Mouse (Mus musculus): ENCODE measurements around the gene Gnb1l. TPM values are rescaled to one million over a fixed set of nuclear protein-coding genes. Genes with fewer than 3 reads are reported as not detected.
"Not testable (repeated sequence)": the region's sequence is repeated elsewhere in the genome, so short reads cannot be mapped to it uniquely, and the experiment has no call there.

The Gnb1l gene
- polyA plus RNA-seq, 1 experiment from 2014 or later = 18.1 TPM

- H3K9ac ChIP-seq = no peak overlapping the region
- H3K9me3 ChIP-seq = no peaks in the 10 kb centered on the region
- no peaks in the 10 kb centered on the region for H3K27me3 ChIP-seq (replicated peaks)
Measured at GRCm38 (mm10) chr16:18518091-18518490, 19.6 kb downstream of the Gnb1l start.

GRCm38 (mm10) chr16:18523563-18524245 lies 25.2 kb downstream of the Gnb1l start:
- H3K4me3 ChIP-seq = no peak overlapping the region
- WGBS = 93% methylated on average over 8 of the region's 8 CpGs

More at GRCm38 (mm10) chr16:18518091-18518490, 19.6 kb downstream of the Gnb1l start:
- Histone ChIP-seq H3K27ac (no peak overlapping the region), H3K36me3 (replicated peaks) (no peaks in the 10 kb centered on the region), H3K4me2 (no peak overlapping the region), H3K4me1 (no peaks in the 10 kb centered on the region), H3K4me3 (no peak overlapping the region)
- no peak for ATAC-seq (replicated peaks)

GRCm38 (mm10) chr16:18528656-18529055 lies 30.1 kb downstream of the Gnb1l start:
- Histone ChIP-seq H3K27me3 (replicated peaks) (no peaks in the 10 kb centered on the region), H3K4me3 (no peak overlapping the region), H3K9me3 (no peaks in the 10 kb centered on the region), H3K36me3 (replicated peaks) (no peaks in the 10 kb centered on the region), H3K4me1 (no peaks in the 10 kb centered on the region), H3K27ac (no peak overlapping the region), H3K9ac (no peak overlapping the region), H3K4me2 (no peak overlapping the region)
- no peak for ATAC-seq (replicated peaks)
- 69% methylated on average over 5 of the region's 5 CpGs for WGBS

More at GRCm38 (mm10) chr16:18523563-18524245, 25.2 kb downstream of the Gnb1l start:
- H3K36me3 ChIP-seq (replicated peaks) = no peaks in the 10 kb centered on the region
- no peaks in the 10 kb centered on the region for H3K9me3 ChIP-seq
- H3K27me3 ChIP-seq (replicated peaks) = no peaks in the 10 kb centered on the region
- no peak overlapping the region for H3K4me2 ChIP-seq
- no peaks in the 10 kb centered on the region for H3K4me1 ChIP-seq
- H3K27ac ChIP-seq = no peak overlapping the region
- no peak for ATAC-seq (replicated peaks)
- H3K9ac ChIP-seq = no peak overlapping the region

GRCm38 (mm10) chr16:18533061-18533460 lies 34.5 kb downstream of the Gnb1l start:
- H3K27me3 ChIP-seq (replicated peaks); H3K9ac ChIP-seq; H3K27ac ChIP-seq; H3K4me2 ChIP-seq; H3K4me3 ChIP-seq; H3K36me3 ChIP-seq (replicated peaks); H3K9me3 ChIP-seq; H3K4me1 ChIP-seq: not testable (repeated sequence)
- 97% methylated on average over 7 of the region's 7 CpGs for WGBS
- ATAC-seq (replicated peaks) = peak; percentile 97

- Histone ChIP-seq H3K4me2 (no peak overlapping the region), H3K27me3 (replicated peaks) (no peaks in the 10 kb centered on the region), H3K36me3 (replicated peaks) (no peaks in the 10 kb centered on the region), H3K9ac (no peak overlapping the region), H3K4me1 (no peaks in the 10 kb centered on the region), H3K4me3 (no peak overlapping the region), H3K9me3 (no peaks in the 10 kb centered on the region), H3K27ac (no peak overlapping the region)
- no peak for ATAC-seq (replicated peaks)
- 90% methylated on average over 3 of the region's 3 CpGs for WGBS
Measured at GRCm38 (mm10) chr16:18537407-18537990, 39.0 kb downstream of the Gnb1l start.

GRCm38 (mm10) chr16:18539281-18539680 lies 40.8 kb downstream of the Gnb1l start:
- H3K4me3 ChIP-seq = no peak overlapping the region
- H3K36me3 ChIP-seq (replicated peaks) = no peaks in the 10 kb centered on the region
- no peak overlapping the region for H3K27ac ChIP-seq
- no peak overlapping the region for H3K9ac ChIP-seq
- ATAC-seq (replicated peaks) = no peak
- H3K27me3 ChIP-seq (replicated peaks) = no peaks in the 10 kb centered on the region
- H3K4me2 ChIP-seq = no peak overlapping the region
- 78% methylated on average over 6 of the region's 6 CpGs for WGBS
- H3K9me3 ChIP-seq = no peaks in the 10 kb centered on the region
- H3K4me1 ChIP-seq = no peaks in the 10 kb centered on the region

- Histone ChIP-seq H3K4me1 (no peaks in the 10 kb centered on the region), H3K4me2 (no peak overlapping the region), H3K27ac (no peak overlapping the region), H3K9ac (no peak overlapping the region), H3K27me3 (replicated peaks) (no peaks in the 10 kb centered on the region), H3K9me3 (no peaks in the 10 kb centered on the region), H3K36me3 (replicated peaks) (no peaks in the 10 kb centered on the region), H3K4me3 (no peak overlapping the region)
- no peak for ATAC-seq (replicated peaks)
- 53% methylated on average over 8 of the region's 8 CpGs for WGBS
Measured at GRCm38 (mm10) chr16:18543151-18543829, 44.8 kb downstream of the Gnb1l start.

GRCm38 (mm10) chr16:18547891-18548290 lies 49.4 kb downstream of the Gnb1l start:
- Histone ChIP-seq H3K9me3 (no peaks in the 10 kb centered on the region), H3K4me2 (no peak overlapping the region), H3K9ac (no peak overlapping the region), H3K36me3 (replicated peaks) (no peaks in the 10 kb centered on the region), H3K27me3 (replicated peaks) (no peaks in the 10 kb centered on the region), H3K4me1 (no peaks in the 10 kb centered on the region), H3K4me3 (no peak overlapping the region), H3K27ac (no peak overlapping the region)
- 56% methylated on average over 5 of the region's 5 CpGs for WGBS
- ATAC-seq (replicated peaks) = no peak

- no peaks in the 10 kb centered on the region for H3K4me1 ChIP-seq
- no peak overlapping the region for H3K9ac ChIP-seq
- H3K36me3 ChIP-seq (replicated peaks) = no peaks in the 10 kb centered on the region
- H3K9me3 ChIP-seq = no peaks in the 10 kb centered on the region
- no peak overlapping the region for H3K4me2 ChIP-seq
- 51% methylated on average over 9 of the region's 9 CpGs for WGBS
- no peak overlapping the region for H3K27ac ChIP-seq
- H3K4me3 ChIP-seq = no peak overlapping the region
- H3K27me3 ChIP-seq (replicated peaks) = no peaks in the 10 kb centered on the region
- ATAC-seq (replicated peaks) = no peak
Measured at GRCm38 (mm10) chr16:18551604-18552003, 53.1 kb downstream of the Gnb1l start.

- no peaks in the 10 kb centered on the region for H3K9me3 ChIP-seq
- WGBS = 80% methylated on average over 11 of the region's 11 CpGs
- H3K4me2 ChIP-seq = no peak overlapping the region
- no peak overlapping the region for H3K9ac ChIP-seq
- H3K36me3 ChIP-seq (replicated peaks) = no peaks in the 10 kb centered on the region
- H3K27me3 ChIP-seq (replicated peaks) = no peaks in the 10 kb centered on the region
- no peak for ATAC-seq (replicated peaks)
- no peaks in the 10 kb centered on the region for H3K4me1 ChIP-seq
- no peak overlapping the region for H3K4me3 ChIP-seq
- H3K27ac ChIP-seq = no peak overlapping the region
Measured at GRCm38 (mm10) chr16:18552106-18552710, 53.7 kb downstream of the Gnb1l start.

- ATAC-seq (replicated peaks) = no peak
- 61% methylated on average over 2 of the region's 2 CpGs for WGBS
- H3K36me3 ChIP-seq (replicated peaks) = no peaks in the 10 kb centered on the region
- H3K27ac ChIP-seq = no peak overlapping the region
- H3K9ac ChIP-seq = no peak overlapping the region
- H3K27me3 ChIP-seq (replicated peaks) = no peaks in the 10 kb centered on the region
- no peaks in the 10 kb centered on the region for H3K4me1 ChIP-seq
- H3K9me3 ChIP-seq = no peaks in the 10 kb centered on the region
- H3K4me2 ChIP-seq = no peak overlapping the region
- no peak overlapping the region for H3K4me3 ChIP-seq
Measured at GRCm38 (mm10) chr16:18554721-18555120, 56.2 kb downstream of the Gnb1l start.

GRCm38 (mm10) chr16:18555235-18555935 lies 56.9 kb downstream of the Gnb1l start:
- no peak overlapping the region for H3K9ac ChIP-seq
- H3K36me3 ChIP-seq (replicated peaks) = no peaks in the 10 kb centered on the region
- no peak overlapping the region for H3K4me3 ChIP-seq
- no peaks in the 10 kb centered on the region for H3K9me3 ChIP-seq
- ATAC-seq (replicated peaks) = no peak
- H3K27ac ChIP-seq = no peak overlapping the region
- no peaks in the 10 kb centered on the region for H3K4me1 ChIP-seq
- H3K27me3 ChIP-seq (replicated peaks) = no peaks in the 10 kb centered on the region
- WGBS = 78% methylated on average over 17 of the region's 17 CpGs
- no peak overlapping the region for H3K4me2 ChIP-seq

Measured in midbrain, embryonic 15.5 days (tissue).